Mouse (Mus musculus) MEL (cell line): ENCODE results near the gene Klhl41. TPM values are rescaled to one million over a fixed set of nuclear protein-coding genes. Genes with fewer than 3 reads are reported as not detected.

ENCODE experiments used
- DNase-seq: peaks from one replicate; pipeline ENCODE4 v3.0.0; 2011; ENCODE audit warnings: low read depth, low spot score
- H3K27ac ChIP-seq: 2 replicates; pipeline ENCODE4 v1.5.1; 2012; ENCODE audit warnings: low read depth, mild to moderate bottlenecking, control low read depth, low read length, moderate library complexity; ENCODE audit not compliant: control insufficient read depth
- H3K27me3 ChIP-seq, 2 experiments: fragments of 150-350 bp in 1 of 2; sonication (generic) in 1 of 2; 2 replicates each; pipeline ENCODE4 v1.6.1; 2012; ENCODE audit warnings: low read length in 2 of 2, mild to moderate bottlenecking in 2 of 2, improper control_type of control experiment in 1 of 2, moderate library complexity in 1 of 2; ENCODE audit not compliant: insufficient read depth in 2 of 2, control insufficient read depth in 1 of 2
- H3K36me3 ChIP-seq, 2 experiments: 2 replicates each; pipeline ENCODE4 v1.6.1; 2012 to 2014; ENCODE audit warnings: low read length in 2 of 2, improper control_type of control experiment in 1 of 2, inconsistent platforms in 1 of 2, mild to moderate bottlenecking in 1 of 2; ENCODE audit not compliant: insufficient read depth in 2 of 2, control insufficient read depth in 1 of 2
- H3K4me1 ChIP-seq, 2 experiments: fragments of 150-350 bp in 1 of 2; sonication (generic) in 1 of 2; 2 replicates each; pipeline ENCODE4 v1.6.1; 2012; ENCODE audit warnings: low read length in 2 of 2, improper control_type of control experiment in 1 of 2, mild to moderate bottlenecking in 1 of 2; ENCODE audit not compliant: insufficient read depth in 2 of 2, control insufficient read depth in 1 of 2
- H3K4me3 ChIP-seq, 2 experiments: fragments of 150-350 bp in 1 of 2; sonication (generic) in 1 of 2; 2 replicates each; pipeline ENCODE4 v1.5.1; 2012; ENCODE audit warnings: low read depth in 2 of 2, low read length in 2 of 2, mild to moderate bottlenecking in 2 of 2, moderate library complexity in 2 of 2, control low read depth in 1 of 2, improper control_type of control experiment in 1 of 2; ENCODE audit not compliant: control insufficient read depth in 1 of 2, insufficient read depth in 1 of 2
- H3K79me2 ChIP-seq: 2 replicates; pipeline ENCODE4 v1.6.1; 2012; ENCODE audit warnings: mild to moderate bottlenecking, low read length, moderate library complexity; ENCODE audit not compliant: control insufficient read depth, poor library complexity, insufficient read depth
- H3K9ac ChIP-seq: 2 replicates; pipeline ENCODE4 v1.6.1; 2012; ENCODE audit warnings: low read depth, mild to moderate bottlenecking, control low read depth, low read length, moderate library complexity; ENCODE audit not compliant: control insufficient read depth, poor library complexity, severe bottlenecking
- H3K9me3 ChIP-seq: fragments of 150-350 bp; sonication (generic); replicated peaks from 2 replicates; pipeline ENCODE4 v1.6.1; 2012; ENCODE audit warnings: mild to moderate bottlenecking, low read length, improper control_type of control experiment, moderate library complexity; ENCODE audit not compliant: insufficient read depth
- BHLHE40 ChIP-seq: IDR thresholded peaks from 2 replicates; pipeline ENCODE4 v1.6.1; 2012; ENCODE audit warnings: low read depth, mild to moderate bottlenecking, inconsistent platforms, low read length, improper control_type of control experiment, borderline replicate concordance
- CHD2 ChIP-seq: IDR thresholded peaks from 2 replicates; pipeline ENCODE4 v1.6.1; 2011; ENCODE audit warnings: low read length, improper control_type of control experiment
- CTCF ChIP-seq, 3 experiments: IDR thresholded peaks in 2 of 3; conservative IDR thresholded peaks in 1 of 3; 2 replicates each; pipeline ENCODE4 v1.5.1; 2011 to 2012; ENCODE audit warnings: low read length in 3 of 3, low read depth in 2 of 3, mild to moderate bottlenecking in 2 of 3, improper control_type of control experiment in 1 of 3, inconsistent platforms in 1 of 3, mixed read lengths in 1 of 3, moderate library complexity in 1 of 3; ENCODE audit not compliant: control insufficient read depth in 1 of 3, insufficient read depth in 1 of 3, poor library complexity in 1 of 3, severe bottlenecking in 1 of 3
- E2F4 ChIP-seq: IDR thresholded peaks from 2 replicates; pipeline ENCODE4 v1.6.1; 2011; ENCODE audit warnings: low read depth, low read length, improper control_type of control experiment, borderline replicate concordance
- ELF1 ChIP-seq: IDR thresholded peaks from 2 replicates; pipeline ENCODE4 v1.6.1; 2014; ENCODE audit warnings: low read depth, mild to moderate bottlenecking, inconsistent platforms, low read length, improper control_type of control experiment, moderate library complexity
- ETS1 ChIP-seq: IDR thresholded peaks from 2 replicates; pipeline ENCODE4 v1.6.1; 2012; ENCODE audit warnings: low read depth, mild to moderate bottlenecking, inconsistent platforms, low read length, improper control_type of control experiment, moderate library complexity
- GABPA ChIP-seq: IDR thresholded peaks from 2 replicates; pipeline ENCODE4 v1.6.1; 2012; ENCODE audit warnings: low read depth, mild to moderate bottlenecking, inconsistent platforms, low read length, improper control_type of control experiment, moderate library complexity
- HCFC1 ChIP-seq: IDR thresholded peaks from 2 replicates; pipeline ENCODE4 v1.6.1; 2012; ENCODE audit warnings: low read depth, mild to moderate bottlenecking, inconsistent platforms, low read length, improper control_type of control experiment, moderate library complexity
- KAT2A ChIP-seq: conservative IDR thresholded peaks from 2 replicates; pipeline ENCODE4 v1.6.1; 2012; ENCODE audit warnings: low read depth, low read length, improper control_type of control experiment, inconsistent platforms
- MAX ChIP-seq: IDR thresholded peaks from 2 replicates; pipeline ENCODE4 v1.6.1; 2011; ENCODE audit warnings: low read length, improper control_type of control experiment
- MAZ ChIP-seq: IDR thresholded peaks from 2 replicates; pipeline ENCODE4 v1.6.1; 2012; ENCODE audit warnings: low read depth, mild to moderate bottlenecking, inconsistent platforms, low read length, improper control_type of control experiment
- NELFE ChIP-seq: IDR thresholded peaks from 2 replicates; pipeline ENCODE4 v1.6.1; 2011; ENCODE audit warnings: low read depth, low read length, improper control_type of control experiment
- NRF1 ChIP-seq: IDR thresholded peaks from 2 replicates; pipeline ENCODE4 v1.6.1; 2014; ENCODE audit warnings: low read depth, mild to moderate bottlenecking, inconsistent platforms, low read length, improper control_type of control experiment, moderate library complexity; ENCODE audit not compliant: poor library complexity, insufficient read depth, severe bottlenecking
- POLR2A ChIP-seq, 2 experiments: IDR thresholded peaks; 2 replicates each; pipeline ENCODE4 v1.6.1; 2011 to 2012; ENCODE audit warnings: low read length in 2 of 2, mild to moderate bottlenecking in 2 of 2, control low read depth in 1 of 2, improper control_type of control experiment in 1 of 2, low read depth in 1 of 2, moderate library complexity in 1 of 2; ENCODE audit not compliant: control insufficient read depth in 1 of 2, insufficient read depth in 1 of 2, poor library complexity in 1 of 2
- POLR2AphosphoS5 ChIP-seq: IDR thresholded peaks from 2 replicates; pipeline ENCODE4 v1.6.1; 2012; ENCODE audit warnings: low read depth, borderline replicate concordance, mild to moderate bottlenecking, inconsistent platforms, low read length, moderate library complexity, mixed read lengths
- RAD21 ChIP-seq: IDR thresholded peaks from 2 replicates; pipeline ENCODE4 v1.6.1; 2011; ENCODE audit warnings: mild to moderate bottlenecking, low read depth, low read length, improper control_type of control experiment
- RCOR1 ChIP-seq: IDR thresholded peaks from 2 replicates; pipeline ENCODE4 v1.6.1; 2012; ENCODE audit warnings: low read depth, mild to moderate bottlenecking, inconsistent platforms, low read length, improper control_type of control experiment
- SIN3A ChIP-seq: IDR thresholded peaks from 2 replicates; pipeline ENCODE4 v1.6.1; 2012; ENCODE audit warnings: low read length, improper control_type of control experiment, inconsistent platforms
- SMC3 ChIP-seq: IDR thresholded peaks from 2 replicates; pipeline ENCODE4 v1.6.1; 2011; ENCODE audit warnings: low read depth, low read length, improper control_type of control experiment
- TBP ChIP-seq: IDR thresholded peaks from 2 replicates; pipeline ENCODE4 v1.8.0; 2011; ENCODE audit warnings: low read depth, low read length, improper control_type of control experiment
- USF1 ChIP-seq: IDR thresholded peaks from 2 replicates; pipeline ENCODE4 v1.6.1; 2014; ENCODE audit warnings: low read depth, mild to moderate bottlenecking, inconsistent platforms, low read length, improper control_type of control experiment, moderate library complexity
- USF2 ChIP-seq, 2 experiments: IDR thresholded peaks; 2 replicates each; pipeline ENCODE4 v1.6.1; 2011 to 2012; ENCODE audit warnings: improper control_type of control experiment in 2 of 2, low read length in 2 of 2, borderline replicate concordance in 1 of 2, inconsistent platforms in 1 of 2, low read depth in 1 of 2, mild to moderate bottlenecking in 1 of 2; ENCODE audit not compliant: insufficient read depth in 1 of 2
- ZC3H11A ChIP-seq: IDR thresholded peaks from 2 replicates; pipeline ENCODE4 v1.6.1; 2012; ENCODE audit warnings: low read depth, mild to moderate bottlenecking, inconsistent platforms, low read length, improper control_type of control experiment
- ZKSCAN1 ChIP-seq: IDR thresholded peaks from 2 replicates; pipeline ENCODE4 v1.6.1; 2012; ENCODE audit warnings: low read depth, mild to moderate bottlenecking, inconsistent platforms, low read length, improper control_type of control experiment, moderate library complexity
- ZMIZ1 ChIP-seq: IDR thresholded peaks from 2 replicates; pipeline ENCODE4 v1.6.1; 2012; ENCODE audit warnings: low read depth, mild to moderate bottlenecking, inconsistent platforms, low read length, improper control_type of control experiment, moderate library complexity
- ZNF384 ChIP-seq: IDR thresholded peaks from 2 replicates; pipeline ENCODE4 v1.6.1; 2012; ENCODE audit warnings: low read depth, mild to moderate bottlenecking, inconsistent platforms, low read length, improper control_type of control experiment
- polyA plus RNA-seq, 2 experiments: library from polyadenylated mRNA; stranded (reverse) in 1 of 2; unstranded in 1 of 2; fragments of >175 nt in 1 of 2; fragments of >200 nt in 1 of 2; gene quantifications; 2 replicates each; pipeline versions ENCODE4 v1.2.1 to v1.2.4; 2012; ENCODE audit warnings: low replicate concordance in 2 of 2, low read depth in 1 of 2; ENCODE audit not compliant: insufficient read length in 2 of 2, insufficient read depth in 1 of 2, missing spikeins in 1 of 2
- total RNA-seq: library from RNA; depleted of rRNA; stranded (reverse); fragments of 300-350 nt; gene quantifications from 2 replicates; pipeline ENCODE4 v1.2.3, GENCODE M21; 2012

Gene Klhl41
- total and polyA plus RNA-seq, 3 experiments: 0.04 to 0.12 TPM; not detected in 1

- H3K9me3 ChIP-seq: no peaks in the 10 kb centered on the region
- TF ChIP-seq MAZ (no peak), KAT2A (no peak), USF2 (IDR thresholded peaks at IDR 0.05; ENCODE audit: borderline replicate concordance in 1 of 2, insufficient read depth in 1 of 2, low read depth in 1 of 2, low read length in 2 of 2) (no peak), NELFE (no peak), HCFC1 (no peak), ZNF384 (no peak), ELF1 (no peak), ZMIZ1 (no peak), RAD21 (no peak), ZKSCAN1 (no peak), TBP (no peak), USF1 (no peak), GABPA (no peak), BHLHE40 (no peak)
- H3K36me3 ChIP-seq: no peaks in the 10 kb centered on the region; a peak in 1 of 4 replicates
- H3K9ac ChIP-seq: no peak overlapping the region
- H3K79me2 ChIP-seq: no peaks in the 10 kb centered on the region
- no peaks in the 10 kb centered on the region for H3K4me1 ChIP-seq
- no peak overlapping the region for H3K27ac ChIP-seq
- no peaks in the 10 kb centered on the region for H3K27me3 ChIP-seq
- H3K4me3 ChIP-seq: no peak overlapping the region
- no peak for DNase-seq
Observed at GRCm38 (mm10) chr2:69673723-69674122, 3.8 kb downstream of the Klhl41 start.

- H3K9me3 ChIP-seq: no peaks in the 10 kb centered on the region
- H3K4me1 ChIP-seq: no peaks in the 10 kb centered on the region
- H3K27me3 ChIP-seq: no peaks in the 10 kb centered on the region
- H3K36me3 ChIP-seq: no peaks in the 10 kb centered on the region; a peak in 1 of 4 replicates
- no peak for DNase-seq
- H3K9ac ChIP-seq: no peak overlapping the region
- H3K27ac ChIP-seq: no peak overlapping the region
- no peak overlapping the region for H3K4me3 ChIP-seq
- H3K79me2 ChIP-seq: no peaks in the 10 kb centered on the region
- TF ChIP-seq POLR2A (IDR thresholded peaks at IDR 0.05; ENCODE audit: control insufficient read depth in 1 of 2, insufficient read depth in 1 of 2, low read depth in 1 of 2, low read length in 2 of 2, poor library complexity in 1 of 2) (no peak), HCFC1 (no peak), POLR2AphosphoS5 (no peak), ETS1 (no peak), NRF1 (no peak), NELFE (no peak), SMC3 (no peak), CHD2 (no peak), ZC3H11A (no peak), RCOR1 (no peak), USF1 (no peak), SIN3A (no peak), CTCF (IDR thresholded peaks at IDR 0.05 in 2 of 3, conservative IDR thresholded peaks at IDR 0.05 in 1 of 3; ENCODE audit: control insufficient read depth in 1 of 3, insufficient read depth in 1 of 3, low read depth in 2 of 3, low read length in 3 of 3, poor library complexity in 1 of 3, severe bottlenecking in 1 of 3) (no peak), ZNF384 (no peak), E2F4 (no peak), ZMIZ1 (no peak), GABPA (no peak), TBP (no peak), MAX (no peak), MAZ (no peak)
- TF ChIP-seq, all 39 proteins: peak for 0
Observed at GRCm38 (mm10) chr2:69675266-69675665, 5.3 kb downstream of the Klhl41 start.
